Mouse (Mus musculus) liver, embryonic 14.5 days (tissue): ENCODE results near the gene Chrnb1.

ENCODE experiments used
- CTCF ChIP-seq: IDR thresholded peaks from 2 replicates; pipeline ENCODE4 v1.5.1; 2016; ENCODE audit warnings: antibody characterized with exemption, low read depth, control low read depth
- EP300 ChIP-seq: IDR thresholded peaks from 2 replicates; pipeline ENCODE4 v1.6.1; 2016; ENCODE audit warnings: antibody characterized with exemption, low read depth

- TF ChIP-seq CTCF (peak; percentile 39), EP300 (no peak)
Observed at GRCm38 (mm10) chr11:69815155-69815554, 19.4 kb upstream of the Chrnb1 start, which contains the start of gene Gm39566.
